Comparison of ENCODE assay signal across 11 mouse cellular contexts in genomic region chr11:107018606-107019005, GRCm38 (mm10). TPM values are rescaled to one million over a fixed set of nuclear protein-coding genes. Genes with fewer than 3 reads are reported as not detected.
DNase-seq lines count a peak whose midpoint lies in the region; ATAC-seq and TF ChIP-seq lines count a peak whose summit lies in the region.
"Had no signal": no experiment of that assay in that cellular context is flagged by ENCODE, and none has a peak within 500 bp of the region (broad histone marks: within the 10 kb centered on the region; RNA-seq: fewer than 3 reads in every experiment).

No protein-coding gene starts in this region.

- H3K9me3 ChIP-seq in kidney, postnatal 0 days (replicated peaks; ENCODE audit: low read length) = no peaks in the 10 kb centered on the region
- no peaks in the 10 kb centered on the region for H3K9me3 ChIP-seq in ES-E14 (ENCODE audit: control insufficient read depth, insufficient read depth, low read depth, low read length)
- H3K9me3 ChIP-seq: forebrain, embryonic 15.5 days had no signal

- H3K36me3 ChIP-seq in kidney, postnatal 0 days (ENCODE audit: insufficient read depth, low read length) = no peaks in the 10 kb centered on the region
- no peaks in the 10 kb centered on the region for H3K36me3 ChIP-seq in ES-E14 (ENCODE audit: control insufficient read depth, insufficient read depth, low read length, poor library complexity, severe bottlenecking)
- H3K36me3 ChIP-seq: forebrain, embryonic 15.5 days had no signal

- no peak overlapping the region for H3K4me2 ChIP-seq in kidney, postnatal 0 days (ENCODE audit: low read length)
- H3K4me2 ChIP-seq: forebrain, embryonic 15.5 days had no signal

- in situ Hi-C loops in ES-E14 (cut with MboI; ENCODE audit: low sequenced_read_pairs in 2 of 2, unreplicated experiment in 2 of 2) = no loop called here

- TF ChIP-seq CTCF in kidney, postnatal 0 days (IDR thresholded peaks at IDR 0.05; ENCODE audit: low read depth) = peak; percentile 52

- intact Hi-C loops in heart, postnatal 36 days (cut with DNase I) = no loop called here

- no peaks in the 10 kb centered on the region for H3K27me3 ChIP-seq in kidney, postnatal 0 days (ENCODE audit: insufficient read depth, low read length)
- H3K27me3 ChIP-seq: forebrain, embryonic 15.5 days had no signal

- ATAC-seq in kidney, postnatal 0 days (replicated peaks; ENCODE audit: low FRiP score, low read depth) = no peak
- ATAC-seq in megakaryocyte, adult 5-6 weeks (ENCODE audit: poor library complexity, severe bottlenecking) = peak; percentile 40; the same call in 1 of the 2 replicates
- ATAC-seq: forebrain, embryonic 15.5 days had no signal

- WGBS in kidney, postnatal 0 days = 35% methylated on average over 8 of the region's 8 CpGs

- H3K4me1 ChIP-seq in kidney, postnatal 0 days (replicated peaks; ENCODE audit: insufficient read depth, low read length) = no peaks in the 10 kb centered on the region
- H3K4me1 ChIP-seq in ES-E14 (ENCODE audit: control insufficient read depth in 2 of 2, insufficient read depth in 2 of 2, low read length in 2 of 2, poor library complexity in 1 of 2) = peaks cover 3 to 11% of the 10 kb centered on the region in 2 experiments; a peak in 2 of 4 replicates
- H3K4me1 ChIP-seq: forebrain, embryonic 15.5 days had no signal

- no peak overlapping the region for H3K4me3 ChIP-seq in kidney, postnatal 0 days (replicated peaks; ENCODE audit: low read depth, low read length)
- H3K4me3 ChIP-seq in ES-E14 (ENCODE audit: insufficient read depth in 1 of 2, low read depth in 1 of 2, low read length in 2 of 2, poor library complexity in 1 of 2, severe bottlenecking in 1 of 2) = peak overlapping the region in 1 of 2 experiments; percentile 31; a peak in 1 of 4 replicates
- H3K4me3 ChIP-seq: forebrain, embryonic 15.5 days had no signal

- H3K27ac ChIP-seq in kidney, postnatal 0 days = no peak overlapping the region
- no peak overlapping the region; the same call in 1 of the 2 replicates for H3K27ac ChIP-seq in ES-E14 (ENCODE audit: insufficient read depth, low read depth, low read length, poor library complexity, severe bottlenecking)
- H3K27ac ChIP-seq: forebrain, embryonic 15.5 days had no signal

- DNase-seq in kidney, postnatal 0 days (ENCODE audit: low spot score) = no peak
- DNase-seq in kidney, postnatal 25 days = no peak
- DNase-seq in A20 (ENCODE audit: low read depth, low spot score) (peak; percentile 79), ES-E14 (ENCODE audit: low read depth, low spot score) (peak; percentile 70)
- DNase-seq in heart, postnatal 36 days = no peak
- DNase-seq in cerebellum, postnatal 4 days (ENCODE audit: low spot score in 2 of 2) = no peak
- DNase-seq in cerebellum, adult 11-12 months = no peak
- DNase-seq: adrenal gland, adult 8-10 months; lung, postnatal 14 days had no signal

- H3K9ac ChIP-seq in kidney, postnatal 0 days (ENCODE audit: low read depth, low read length) = no peak overlapping the region
- H3K9ac ChIP-seq in ES-E14 (ENCODE audit: insufficient read depth, low read depth, low read length, poor library complexity, severe bottlenecking) = no peak overlapping the region
- H3K9ac ChIP-seq: forebrain, embryonic 15.5 days had no signal

TF ChIP-seq in ES-E14, 5 proteins besides CTCF, POLR2A, EP300 and RAD21:
- no peak for TF ChIP-seq CHD2 (IDR thresholded peaks at IDR 0.05; ENCODE audit: low read depth, low read length)
- TF ChIP-seq HCFC1 (IDR thresholded peaks at IDR 0.05; ENCODE audit: borderline replicate concordance, insufficient read depth, low read length) = no peak
- TF ChIP-seq ZC3H11A (IDR thresholded peaks at IDR 0.05; ENCODE audit: borderline replicate concordance, low read depth, low read length) = no peak
- TF ChIP-seq ZNF384 (IDR thresholded peaks at IDR 0.05; ENCODE audit: low read depth, low read length) = no peak
- TF ChIP-seq MAFK (IDR thresholded peaks at IDR 0.05; ENCODE audit: insufficient read depth, low read depth, low read length) = no peak
TF ChIP-seq in ES-E14: peak in this region for 0.

RNA-seq across cellular contexts. Expression of gene 1810010H24Rik, which starts 6.9 kb away (rescaled TPM):
- 4.2 and 5.1 TPM in 2 replicates for polyA plus RNA-seq in kidney, postnatal 0 days (2015; fragmentation: Nextera tagmentation; extraction: Ambion mirVana)
- total RNA-seq in ES-E14 (2012; rRNA removed) = 3.6 and 5.7 TPM in 2 replicates
- total RNA-seq in megakaryocyte, adult 5-6 weeks (2015) = 0.87 and 0.93 TPM in 2 replicates
- total RNA-seq in megakaryocyte, adult 5-6 weeks (2017) = 0.15 and 0.41 TPM in 2 replicates
- 1 to 10 TPM; 2.0 to 2.3 TPM for total RNA-seq in heart, postnatal 36 days (2021)

RNA-seq across cellular contexts. Expression of gene Kpna2, which starts 19.3 kb away (rescaled TPM):
- polyA plus RNA-seq in kidney, postnatal 0 days (2015; fragmentation: Nextera tagmentation; extraction: Ambion mirVana) = 157 and 170 TPM in 2 replicates
- total RNA-seq in ES-E14 (2012; rRNA removed) = 212 and 245 TPM in 2 replicates
- total RNA-seq in megakaryocyte, adult 5-6 weeks (2015) = 355 and 377 TPM in 2 replicates
- total RNA-seq in megakaryocyte, adult 5-6 weeks (2017) = 262 and 286 TPM in 2 replicates
- 10 to 100 TPM; 60.8 to 67.1 TPM for total RNA-seq in heart, postnatal 36 days (2021)

Comparison
In these comparisons a context has a peak if more than half of its experiments do, and no peak if none do; other contexts are left out.
1. DNase-seq: peak in A20 (single experiment) and ES-E14 (single experiment); none in kidney, postnatal 0 days (single experiment), kidney, postnatal 25 days (0 of 2), heart, postnatal 36 days (0 of 2), cerebellum, postnatal 4 days (0 of 2) and cerebellum, adult 11-12 months (single experiment).